8 mouse cellular contexts compared by ENCODE assay signal in genomic region chr12:38780006-38780954, GRCm38 (mm10). TPM values are rescaled to one million over a fixed set of nuclear protein-coding genes. Genes with fewer than 3 reads are reported as not detected.
DNase-seq lines count a peak whose midpoint lies in the region; ATAC-seq and TF ChIP-seq lines count a peak whose summit lies in the region.

No protein-coding gene starts in this region.

- intact Hi-C loops in heart, postnatal 14 days (cut with DNase I) = no loop called here

- peak overlapping the region; percentile 70 for H3K9ac ChIP-seq in ES-E14 (ENCODE audit: insufficient read depth, low read depth, low read length, poor library complexity, severe bottlenecking)
- H3K9ac ChIP-seq in forebrain, embryonic 16.5 days (replicated peaks; ENCODE audit: low read depth, low read length) = peak overlapping the region; percentile 59
- peak overlapping the region; percentile 58; the same call in 1 of the 2 replicates for H3K9ac ChIP-seq in neural tube, embryonic 14.5 days (replicated peaks; ENCODE audit: low read depth, low read length)

- TF ChIP-seq CTCF in lung, adult 2 months (IDR thresholded peaks at IDR 0.05; ENCODE audit: insufficient read depth, low read length) = no peak

- H3K27me3 ChIP-seq in forebrain, embryonic 16.5 days (replicated peaks; ENCODE audit: control insufficient read depth, insufficient read depth, low read length) = no peaks in the 10 kb centered on the region
- H3K27me3 ChIP-seq in neural tube, embryonic 14.5 days (ENCODE audit: control insufficient read depth, insufficient read depth, low read length) = no peaks in the 10 kb centered on the region

- in situ Hi-C loops in ES-E14 (cut with MboI; ENCODE audit: low sequenced_read_pairs in 2 of 2, unreplicated experiment in 2 of 2) = no loop called here

- TF ChIP-seq POLR2A in lung, adult 2 months (IDR thresholded peaks at IDR 0.05; ENCODE audit: borderline replicate concordance, extremely low read depth, low read depth, low read length) = no peak

- DNase-seq in ES-E14 (ENCODE audit: low read depth, low spot score) = peak; percentile 63
- peak; percentile 69 for DNase-seq in cerebellum, adult 11 months
- peak; percentile 61 to 70 for DNase-seq in heart, postnatal 14 days
- DNase-seq in kidney, postnatal 4 days = peak; percentile 66 to 80
- DNase-seq in lung, adult 2 months = peak; percentile 58
- DNase-seq in thymus, postnatal 25 days = peak; percentile 38

- H3K4me3 ChIP-seq in ES-E14 (ENCODE audit: insufficient read depth in 1 of 2, low read depth in 1 of 2, low read length in 2 of 2, poor library complexity in 1 of 2, severe bottlenecking in 1 of 2) = peak overlapping the region; percentile 71 to 90
- peak overlapping the region; percentile 57 for H3K4me3 ChIP-seq in forebrain, embryonic 16.5 days (replicated peaks; ENCODE audit: low read length)
- peak overlapping the region; percentile 74 for H3K4me3 ChIP-seq in lung, adult 2 months (replicated peaks; ENCODE audit: extremely low read depth, low read depth, low read length)
- peak overlapping the region; percentile 43 for H3K4me3 ChIP-seq in neural tube, embryonic 14.5 days (ENCODE audit: low read depth, low read length)

- no peaks in the 10 kb centered on the region for H3K9me3 ChIP-seq in ES-E14 (ENCODE audit: control insufficient read depth, insufficient read depth, low read depth, low read length)
- no peaks in the 10 kb centered on the region for H3K9me3 ChIP-seq in forebrain, embryonic 16.5 days (ENCODE audit: control insufficient read depth, low read length)
- no peaks in the 10 kb centered on the region for H3K9me3 ChIP-seq in neural tube, embryonic 14.5 days (ENCODE audit: control insufficient read depth, low read length)

- WGBS in forebrain, embryonic 16.5 days = under 1% methylated on average over 33 of the region's 33 CpGs
- under 1% methylated on average over 33 of the region's 33 CpGs for WGBS in lung, adult 2 months
- WGBS in neural tube, embryonic 14.5 days = under 1% methylated on average over 33 of the region's 33 CpGs

- H3K4me2 ChIP-seq in forebrain, embryonic 16.5 days (ENCODE audit: low read length) = peak overlapping the region; percentile 78
- H3K4me2 ChIP-seq in neural tube, embryonic 14.5 days (ENCODE audit: low read depth, low read length) = peak overlapping the region; percentile 99

- no peaks in the 10 kb centered on the region for H3K36me3 ChIP-seq in ES-E14 (ENCODE audit: control insufficient read depth, insufficient read depth, low read length, poor library complexity, severe bottlenecking)
- H3K36me3 ChIP-seq in forebrain, embryonic 16.5 days (ENCODE audit: control insufficient read depth, insufficient read depth) = no peaks in the 10 kb centered on the region
- no peaks in the 10 kb centered on the region for H3K36me3 ChIP-seq in neural tube, embryonic 14.5 days (ENCODE audit: control insufficient read depth, insufficient read depth, low read length)

- peak; percentile 54 for ATAC-seq in forebrain, embryonic 16.5 days
- peak; percentile 28; the same call in 1 of the 2 replicates for ATAC-seq in neural tube, embryonic 14.5 days (ENCODE audit: low read depth)

- peaks cover 0 to 1% of the 10 kb centered on the region in 2 experiments; a peak in 3 of 4 replicates for H3K4me1 ChIP-seq in ES-E14 (ENCODE audit: control insufficient read depth in 2 of 2, insufficient read depth in 2 of 2, low read length in 2 of 2, poor library complexity in 1 of 2)
- peaks cover 12% of the 10 kb centered on the region for H3K4me1 ChIP-seq in forebrain, embryonic 16.5 days (replicated peaks; ENCODE audit: control insufficient read depth, insufficient read depth, low read length)
- H3K4me1 ChIP-seq in lung, adult 2 months (ENCODE audit: control insufficient read depth, insufficient read depth, low read length) = no peaks in the 10 kb centered on the region
- H3K4me1 ChIP-seq in neural tube, embryonic 14.5 days (ENCODE audit: control insufficient read depth, insufficient read depth, low read length) = no peaks in the 10 kb centered on the region

- H3K27ac ChIP-seq in ES-E14 (ENCODE audit: insufficient read depth, low read depth, low read length, poor library complexity, severe bottlenecking) = peak overlapping the region; percentile 88
- H3K27ac ChIP-seq in forebrain, embryonic 16.5 days (ENCODE audit: low read length) = peak overlapping the region; percentile 75
- peak overlapping the region; percentile 72 for H3K27ac ChIP-seq in neural tube, embryonic 14.5 days (ENCODE audit: low read depth, low read length)

TF ChIP-seq in ES-E14, 5 proteins besides CTCF, POLR2A, EP300 and RAD21:
- no peak; the same call in 1 of the 2 replicates for TF ChIP-seq ZNF384 (IDR thresholded peaks at IDR 0.05; ENCODE audit: low read depth, low read length)
- TF ChIP-seq MAFK (IDR thresholded peaks at IDR 0.05; ENCODE audit: insufficient read depth, low read depth, low read length) = no peak
- no peak for TF ChIP-seq ZC3H11A (IDR thresholded peaks at IDR 0.05; ENCODE audit: borderline replicate concordance, low read depth, low read length)
- no peak for TF ChIP-seq CHD2 (IDR thresholded peaks at IDR 0.05; ENCODE audit: low read depth, low read length)
- TF ChIP-seq HCFC1 (IDR thresholded peaks at IDR 0.05; ENCODE audit: borderline replicate concordance, insufficient read depth, low read length) = no peak

RNA-seq across cellular contexts. Expression of gene Etv1, which starts 1.1 kb away (rescaled TPM):
- 21.3 and 23.9 TPM in 2 replicates for total RNA-seq in ES-E14 (2012; rRNA removed)
- 40.5 and 44.0 TPM in 2 replicates for polyA plus RNA-seq in forebrain, embryonic 16.5 days (2015; fragmentation: Nextera tagmentation; extraction: Ambion mirVana)
- 10 to 100 TPM; 11.0 to 12.4 TPM for total RNA-seq in heart, postnatal 14 days (2021)
- polyA plus RNA-seq in lung, adult 2 months (2012; rRNA removed) = 5.6 and 7.8 TPM in 2 replicates
- polyA plus RNA-seq in neural tube, embryonic 14.5 days (2014; fragmentation: Nextera tagmentation; extraction: Ambion mirVana) = 15.8 and 30.9 TPM in 2 replicates

Comparison
In these comparisons a context has a peak if more than half of its experiments do, and no peak if none do; other contexts are left out.
1. Peak in every context shown above with its lines: DNase-seq, ATAC-seq, H3K4me3 ChIP-seq and H3K27ac ChIP-seq.